Mouse (Mus musculus) hindbrain, embryonic 11.5 days (tissue): ENCODE data around the gene Smagp. TPM values are rescaled to one million over a fixed set of nuclear protein-coding genes. Genes with fewer than 3 reads are reported as not detected.
"Not testable (repeated sequence)": the region's sequence is repeated elsewhere in the genome, so short reads cannot be mapped to it uniquely, and the experiment has no call there.

Experiments used
- ATAC-seq: fragments of 200-750 bp; cut with Nextera tagmentation; 2 replicates; pipeline ENCODE4 v1.8.0; 2017; ENCODE audit warnings: mild to moderate bottlenecking, moderate TSS enrichment, moderate library complexity; ENCODE audit not compliant: low FRiP score
- DNase-seq: peaks from one replicate; pipeline ENCODE4 v3.0.0-alpha.2; 2015; ENCODE audit warnings: low spot score
- H3K27ac ChIP-seq: fragments of 300-500 bp; sonication (generic); 2 replicates; pipeline ENCODE4 v1.5.1; 2014; ENCODE audit warnings: mild to moderate bottlenecking, low read depth, low read length
- H3K27me3 ChIP-seq: fragments of 300-500 bp; sonication (generic); 2 replicates; pipeline ENCODE4 v1.6.1; 2014; ENCODE audit warnings: mild to moderate bottlenecking, low read length, moderate library complexity, mixed read lengths; ENCODE audit not compliant: control insufficient read depth, insufficient read depth
- H3K36me3 ChIP-seq: fragments of 300-500 bp; sonication (generic); 2 replicates; pipeline ENCODE4 v1.6.1; 2014; ENCODE audit warnings: mild to moderate bottlenecking, low read length, moderate library complexity, mixed read lengths; ENCODE audit not compliant: control insufficient read depth, insufficient read depth
- H3K4me1 ChIP-seq: fragments of 300-500 bp; sonication (generic); replicated peaks from 2 replicates; pipeline ENCODE4 v1.6.1; 2014; ENCODE audit warnings: low read length, mixed read lengths; ENCODE audit not compliant: control insufficient read depth, insufficient read depth
- H3K4me2 ChIP-seq: fragments of 300-500 bp; sonication (generic); replicated peaks from 2 replicates; pipeline ENCODE4 v1.6.1; 2014; ENCODE audit warnings: mild to moderate bottlenecking, low read depth, low read length
- H3K4me3 ChIP-seq: fragments of 300-500 bp; sonication (generic); 2 replicates; pipeline ENCODE4 v1.5.1; 2014; ENCODE audit warnings: low read depth, low read length
- H3K9ac ChIP-seq: fragments of 300-500 bp; sonication (generic); 2 replicates; pipeline ENCODE4 v1.6.1; 2014; ENCODE audit warnings: low read depth, low read length
- H3K9me3 ChIP-seq: fragments of 300-500 bp; sonication (generic); 2 replicates; pipeline ENCODE4 v1.6.1; 2016; ENCODE audit warnings: low read length; ENCODE audit not compliant: control insufficient read depth
- WGBS: fragments of 180-500 bp; shearing (Covaris S2); extraction: QIAGEN DNeasy Blood & Tissue Kit; methylation state at CpG from one replicate; pipeline ENCODE4 v1.1.7; 2014; 5-methylcytosine and 5-hydroxymethylcytosine counted together
- polyA plus RNA-seq: library from polyadenylated mRNA; unstranded; fragments of >200 nt; fragmentation: Nextera tagmentation; extraction: Ambion mirVana; gene quantifications from 2 replicates; pipeline ENCODE4 v1.2.1, GENCODE M21; 2014

Smagp gene
- polyA plus RNA-seq, 1 experiment from 2014 or later = 5.5 TPM

GRCm38 (mm10) chr15:100627287-100627686 lies 9.5 kb downstream of the Smagp start:
- Histone ChIP-seq H3K36me3 (no peaks in the 10 kb centered on the region), H3K9me3 (no peaks in the 10 kb centered on the region), H3K27me3 (no peaks in the 10 kb centered on the region), H3K4me2 (no peak overlapping the region), H3K4me3 (no peak overlapping the region), H3K4me1 (no peaks in the 10 kb centered on the region), H3K9ac (no peak overlapping the region), H3K27ac (no peak overlapping the region)
- DNase-seq (peak; percentile 29), ATAC-seq (no peak)
- WGBS = 21% methylated on average over 10 of the region's 10 CpGs

GRCm38 (mm10) chr15:100624435-100624834 lies 12.3 kb downstream of the Smagp start:
- H3K36me3 ChIP-seq = no peaks in the 10 kb centered on the region; the same call in 1 of the 2 replicates
- H3K27me3 ChIP-seq = no peaks in the 10 kb centered on the region
- H3K9ac ChIP-seq = no peak overlapping the region
- no peaks in the 10 kb centered on the region for H3K4me1 ChIP-seq
- H3K4me2 ChIP-seq = no peak overlapping the region
- no peak overlapping the region for H3K27ac ChIP-seq
- no peaks in the 10 kb centered on the region for H3K9me3 ChIP-seq
- 87% methylated on average over 3 of the region's 3 CpGs for WGBS
- ATAC-seq = no peak
- no peak for DNase-seq
- no peak overlapping the region for H3K4me3 ChIP-seq

GRCm38 (mm10) chr15:100623754-100624153 lies 13.0 kb downstream of the Smagp start:
- Histone ChIP-seq H3K36me3 (no peaks in the 10 kb centered on the region; the same call in 1 of the 2 replicates), H3K9ac (no peak overlapping the region), H3K4me1 (no peaks in the 10 kb centered on the region), H3K4me3 (no peak overlapping the region), H3K27me3 (no peaks in the 10 kb centered on the region), H3K27ac (no peak overlapping the region), H3K9me3 (no peaks in the 10 kb centered on the region), H3K4me2 (no peak overlapping the region)
- 90% methylated on average over 9 of the region's 9 CpGs for WGBS
- DNase-seq = no peak
- no peak for ATAC-seq

- H3K4me2 ChIP-seq = no peak overlapping the region
- H3K4me3 ChIP-seq = no peak overlapping the region
- no peak for ATAC-seq
- H3K9me3 ChIP-seq = no peaks in the 10 kb centered on the region
- H3K4me1 ChIP-seq = no peaks in the 10 kb centered on the region
- no peaks in the 10 kb centered on the region for H3K27me3 ChIP-seq
- H3K27ac ChIP-seq = no peak overlapping the region
- whole genome bisulfite sequencing = 86% methylated on average over 7 of the region's 7 CpGs
- H3K36me3 ChIP-seq = peaks cover 3% of the 10 kb centered on the region
- DNase-seq = no peak
- no peak overlapping the region for H3K9ac ChIP-seq
Observed at GRCm38 (mm10) chr15:100622164-100622563, 14.6 kb downstream of the Smagp start.

- H3K27ac ChIP-seq, H3K4me1 ChIP-seq, ATAC-seq, H3K36me3 ChIP-seq, H3K4me3 ChIP-seq, H3K9ac ChIP-seq, H3K9me3 ChIP-seq, DNase-seq, H3K4me2 ChIP-seq, H3K27me3 ChIP-seq: not testable (repeated sequence)
- WGBS = 82% methylated on average over 9 of the region's 9 CpGs
Observed at GRCm38 (mm10) chr15:100621671-100622070, 15.1 kb downstream of the Smagp start.

GRCm38 (mm10) chr15:100619200-100619599 lies 17.5 kb downstream of the Smagp start:
- Histone ChIP-seq H3K4me1 (no peaks in the 10 kb centered on the region), H3K4me2 (no peak overlapping the region), H3K27ac (no peak overlapping the region), H3K9ac (no peak overlapping the region), H3K36me3 (peaks cover 3% of the 10 kb centered on the region), H3K9me3 (no peaks in the 10 kb centered on the region), H3K4me3 (no peak overlapping the region), H3K27me3 (no peaks in the 10 kb centered on the region)
- ATAC-seq = no peak
- no peak for DNase-seq
- WGBS = 91% methylated on average over 7 of the region's 7 CpGs

- H3K4me3 ChIP-seq = peak overlapping the region; percentile 92
- H3K4me2 ChIP-seq = peak overlapping the region; percentile 84
- peak; percentile 34 for ATAC-seq
- WGBS = 2% methylated on average over 19 of the region's 19 CpGs
- DNase-seq = no peak
- no peaks in the 10 kb centered on the region; the same call in 1 of the 2 replicates for H3K4me1 ChIP-seq
- peaks cover 3% of the 10 kb centered on the region for H3K36me3 ChIP-seq
- H3K9ac ChIP-seq = peak overlapping the region; percentile 88
- no peaks in the 10 kb centered on the region for H3K27me3 ChIP-seq
- peak overlapping the region; percentile 97 for H3K27ac ChIP-seq
- H3K9me3 ChIP-seq = no peaks in the 10 kb centered on the region
Observed at GRCm38 (mm10) chr15:100616221-100616620, 20.5 kb downstream of the Smagp start.

- DNase-seq (peak; percentile 93), ATAC-seq (peak; percentile 90)
- H3K4me3 ChIP-seq = peak overlapping the region; percentile 92
- H3K9ac ChIP-seq = peak overlapping the region; percentile 88
- no peaks in the 10 kb centered on the region; the same call in 1 of the 2 replicates for H3K4me1 ChIP-seq
- peaks cover 3% of the 10 kb centered on the region for H3K36me3 ChIP-seq
- no peaks in the 10 kb centered on the region for H3K9me3 ChIP-seq
- H3K4me2 ChIP-seq = peak overlapping the region; percentile 84
- peak overlapping the region; percentile 97 for H3K27ac ChIP-seq
- WGBS = under 1% methylated on average over 28 of the region's 43 CpGs
- no peaks in the 10 kb centered on the region for H3K27me3 ChIP-seq
Observed at GRCm38 (mm10) chr15:100615825-100616220, 20.9 kb downstream of the Smagp start.

- no peaks in the 10 kb centered on the region for H3K9me3 ChIP-seq
- ATAC-seq (peak; percentile 90), DNase-seq (peak; percentile 98)
- H3K9ac ChIP-seq = peak within 1 kb of the TSS; percentile 88
- no peaks in the 10 kb centered on the region for H3K27me3 ChIP-seq
- H3K27ac ChIP-seq = peak within 1 kb of the TSS; percentile 97
- H3K36me3 ChIP-seq = peaks cover 3% of the 10 kb centered on the region
- no peaks in the 10 kb centered on the region; the same call in 1 of the 2 replicates for H3K4me1 ChIP-seq
- peak within 1 kb of the TSS; percentile 92 for H3K4me3 ChIP-seq
- peak within 1 kb of the TSS; percentile 84 for H3K4me2 ChIP-seq
- under 1% methylated on average over 62 of the region's 99 CpGs for WGBS
Observed at GRCm38 (mm10) chr15:100614996-100615824, 21.5 kb downstream of the Smagp start, which contains the start of gene Dazap2. Gene Dazap2 (plus strand): TSS chr15:100615349.
